Mouse (Mus musculus) gastrocnemius, postnatal 14 days (tissue): ENCODE measurements around the gene Nmnat2. TPM values are rescaled to one million over a fixed set of nuclear protein-coding genes. Genes with fewer than 3 reads are reported as not detected.
A peak's percentile ranks its signal among the peaks of the same experiment; 100 is the strongest.

ENCODE experiments used
- DNase-seq: peaks from one replicate; pipeline ENCODE4 v3.0.0; 2021; ENCODE audit warnings: mixed read lengths
- intact Hi-C: fragments of 180-260 bp; cut with DNase I; formaldehyde crosslinking; loops from one replicate; pipeline ENCODE4 v1.15.1; 2025; ENCODE audit warnings: low total_unique reads
- total RNA-seq, 2 experiments: library from RNA; stranded (reverse); gene quantifications; 2 replicates each; pipeline ENCODE4 v1.2.3; 2021

The Nmnat2 gene
- total RNA-seq, 2 experiments from 2014 or later: 0.51 to 1.1 TPM

DNA sequence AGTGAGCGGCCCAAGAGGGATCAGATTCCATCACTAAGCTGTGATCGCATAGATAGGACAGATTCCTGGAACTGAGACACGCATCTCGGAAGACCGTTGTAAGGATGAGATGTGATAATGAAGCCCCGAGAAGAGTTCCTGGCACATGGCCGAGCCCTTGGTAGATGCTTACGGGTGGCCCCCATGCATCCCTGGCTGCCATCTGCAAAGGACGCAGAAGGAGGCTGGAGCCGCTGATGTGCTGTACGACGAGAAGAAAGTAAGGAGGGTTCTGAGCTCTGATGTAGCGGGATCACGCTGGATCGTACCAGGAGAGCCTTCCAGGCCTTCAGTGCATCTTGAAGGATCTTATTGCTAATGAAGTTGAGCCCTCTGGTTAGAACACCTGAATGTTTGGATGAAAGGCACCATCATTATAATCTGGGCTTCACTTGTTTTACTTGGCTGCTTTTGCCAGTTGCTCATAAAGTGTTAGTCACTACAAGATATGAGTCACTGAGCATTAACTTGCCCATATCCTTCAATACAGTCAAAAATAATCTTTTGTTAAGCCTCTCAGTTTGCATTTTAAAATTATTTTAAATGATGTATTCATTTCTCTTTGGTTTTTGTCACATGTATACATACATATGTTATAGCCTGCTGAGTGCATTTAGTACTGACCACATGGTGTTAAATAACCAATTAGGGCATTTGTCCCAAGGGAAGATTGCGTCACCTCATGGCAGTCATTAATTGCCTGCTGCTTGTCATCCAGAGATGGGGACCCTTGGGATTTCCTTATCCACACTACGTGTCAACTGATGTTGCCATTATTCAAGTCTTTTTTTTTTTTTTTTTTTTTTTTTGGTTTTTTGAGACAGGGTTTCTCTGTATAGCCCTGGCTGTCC is 147.7 kb downstream of the Nmnat2 start:
- DNase-seq: no peak
- intact Hi-C loops: loop anchor here (10.0 kb wide), 1 partner anchor 282 kb away; no protein-coding TSS in a partner anchor

DNA sequence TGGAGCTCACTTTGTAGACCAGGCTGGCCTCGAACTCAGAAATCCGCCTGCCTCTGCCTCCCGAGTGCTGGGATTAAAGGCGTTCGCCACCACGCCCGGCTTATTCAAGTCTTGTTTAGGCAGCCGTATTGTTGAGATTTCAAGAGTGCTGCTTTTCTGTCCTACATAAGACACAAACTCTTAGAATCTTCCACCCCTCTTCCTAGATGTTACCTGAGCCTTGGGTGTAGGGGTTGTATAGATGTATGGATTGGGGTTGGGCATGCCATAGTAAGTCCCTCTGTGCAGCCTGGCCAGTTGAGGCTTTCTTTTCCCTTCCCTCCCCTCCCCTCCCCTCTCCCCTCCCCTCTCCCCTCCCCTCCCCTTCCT is 148.4 kb downstream of the Nmnat2 start:
- intact Hi-C loops: loop anchor here (10.0 kb wide), 1 partner anchor 282 kb away; no protein-coding TSS in a partner anchor
- DNase-seq: no peak

DNA sequence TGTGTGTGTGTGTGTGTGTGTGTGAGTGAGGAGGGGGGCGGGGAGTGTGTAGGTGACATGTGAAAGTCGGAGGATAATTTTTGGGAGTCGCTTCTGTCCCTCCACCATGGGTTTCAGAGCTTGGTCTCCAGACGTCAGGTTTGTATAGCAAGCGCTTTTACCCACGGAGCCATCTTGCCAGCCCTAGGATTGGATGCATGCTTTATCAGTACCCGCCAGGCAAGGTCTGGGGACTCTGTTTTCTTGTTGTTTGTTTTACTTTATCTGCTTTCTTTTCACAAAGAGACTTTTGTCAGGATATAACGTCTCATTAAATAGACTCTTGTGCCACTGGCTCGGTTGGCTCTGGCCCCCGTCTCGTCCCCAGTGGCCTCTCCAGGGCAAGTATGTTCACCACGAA is 150.0 kb downstream of the Nmnat2 start:
- intact Hi-C loops: loop anchor here (10.0 kb wide), 1 partner anchor 280 kb away; no protein-coding TSS in a partner anchor
- no peak for DNase-seq

DNA sequence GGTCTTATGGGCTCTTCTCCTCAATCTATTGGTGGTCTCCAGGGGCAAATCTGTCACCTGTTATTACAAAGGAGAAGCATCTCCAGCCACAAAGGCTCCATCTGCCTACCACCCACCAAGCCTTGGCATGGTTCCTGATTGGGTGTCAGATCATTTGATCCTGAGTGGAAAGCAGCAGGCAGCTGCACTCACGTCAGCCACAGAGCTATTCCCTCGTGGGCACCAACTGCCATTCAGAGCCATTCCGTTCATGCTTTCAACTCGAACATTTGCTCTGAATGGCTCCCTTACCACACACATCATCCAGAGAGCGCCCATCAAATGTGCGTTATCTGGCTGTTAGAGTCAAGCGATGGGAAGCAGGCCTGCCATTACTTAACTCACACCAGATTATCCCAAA is 153.1 kb downstream of the Nmnat2 start:
- DNase-seq: no peak
- intact Hi-C loops: loop anchor here (10.0 kb wide), 1 partner anchor 277 kb away; no protein-coding TSS in a partner anchor

DNA sequence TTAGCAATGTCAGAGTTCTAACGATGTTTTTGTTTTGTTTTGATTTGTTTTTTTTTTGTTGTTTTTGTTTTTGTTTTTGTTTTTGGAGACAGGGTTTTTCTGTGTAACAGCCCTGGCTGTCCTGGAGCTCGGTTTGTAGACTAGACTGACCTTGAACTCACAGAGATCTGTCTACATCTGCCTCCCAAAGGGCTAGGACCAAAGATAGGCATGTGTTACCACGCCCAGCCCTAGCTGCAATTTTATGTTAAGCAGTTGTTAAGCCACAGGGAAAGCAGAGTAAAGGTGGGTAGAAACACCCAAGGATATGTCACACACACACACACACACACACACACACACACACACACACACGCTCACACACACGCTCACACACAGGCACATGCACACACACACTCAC is 154.6 kb downstream of the Nmnat2 start:
- intact Hi-C loops: loop anchor here (10.0 kb wide), 1 partner anchor 275 kb away; no protein-coding TSS in a partner anchor
- DNase-seq: no peak

DNA sequence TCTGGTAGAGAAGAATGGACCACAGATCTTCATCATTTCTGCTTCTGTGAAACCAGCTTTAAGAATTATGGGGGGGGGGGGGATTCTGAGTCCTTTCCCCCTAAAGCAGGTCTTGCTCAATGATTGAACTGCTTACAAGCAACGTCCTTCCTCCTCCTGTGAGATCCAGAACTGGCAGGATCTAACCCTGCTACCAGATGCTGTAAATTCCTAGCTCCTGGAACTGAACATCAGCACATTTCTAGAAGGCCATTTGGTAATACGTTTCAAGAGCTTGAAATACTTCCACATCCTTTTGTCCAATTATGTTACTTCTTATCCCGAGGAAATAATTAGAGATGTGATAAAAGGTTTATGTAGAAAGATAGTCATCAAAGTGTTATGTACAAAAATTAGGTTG is 155.0 kb downstream of the Nmnat2 start:
- DNase-seq: no peak
- intact Hi-C loops: loop anchor here (10.0 kb wide), 1 partner anchor 275 kb away; no protein-coding TSS in a partner anchor

DNA sequence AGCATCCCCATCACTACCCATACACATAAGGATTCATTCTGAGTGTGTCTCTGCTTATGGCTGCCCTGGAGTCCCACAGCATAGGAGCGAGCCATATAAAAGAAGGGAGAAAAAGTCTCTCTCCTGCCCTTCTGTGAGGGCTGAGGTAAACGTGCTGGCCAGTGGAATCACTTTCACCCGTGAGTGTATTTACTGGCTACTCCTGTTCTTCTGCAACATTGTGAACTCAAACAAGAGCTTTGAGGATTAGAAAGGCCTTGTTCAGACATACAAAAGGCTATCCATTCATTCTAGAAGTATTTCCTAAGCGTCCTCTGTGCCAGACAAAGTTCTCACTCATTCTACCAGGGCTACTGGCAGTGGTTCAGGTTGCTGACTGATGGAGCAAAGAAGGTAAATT is 156.8 kb downstream of the Nmnat2 start:
- DNase-seq: no peak
- intact Hi-C loops: no loop called here

DNA sequence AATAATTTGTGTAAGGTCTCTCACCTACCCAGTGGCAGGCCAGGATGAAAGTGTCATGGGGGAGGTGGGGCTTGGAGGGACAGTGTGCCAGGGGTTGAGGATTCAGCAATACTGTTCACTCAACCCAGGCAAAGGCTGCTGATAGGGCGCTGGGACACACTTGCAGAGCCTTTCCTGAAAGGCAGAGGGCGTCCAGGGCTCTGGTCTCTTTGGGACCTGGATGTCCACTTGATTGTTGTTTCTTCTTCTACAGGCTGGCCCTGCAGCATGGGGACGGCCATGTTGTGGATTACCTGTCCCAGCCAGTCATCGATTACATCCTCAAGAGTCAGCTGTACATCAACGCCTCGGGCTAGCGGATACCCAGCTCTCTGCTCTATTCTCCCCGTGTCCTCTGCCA is 160.5 kb downstream of the Nmnat2 start:
- intact Hi-C loops: no loop called here
- no peak for DNase-seq

DNA sequence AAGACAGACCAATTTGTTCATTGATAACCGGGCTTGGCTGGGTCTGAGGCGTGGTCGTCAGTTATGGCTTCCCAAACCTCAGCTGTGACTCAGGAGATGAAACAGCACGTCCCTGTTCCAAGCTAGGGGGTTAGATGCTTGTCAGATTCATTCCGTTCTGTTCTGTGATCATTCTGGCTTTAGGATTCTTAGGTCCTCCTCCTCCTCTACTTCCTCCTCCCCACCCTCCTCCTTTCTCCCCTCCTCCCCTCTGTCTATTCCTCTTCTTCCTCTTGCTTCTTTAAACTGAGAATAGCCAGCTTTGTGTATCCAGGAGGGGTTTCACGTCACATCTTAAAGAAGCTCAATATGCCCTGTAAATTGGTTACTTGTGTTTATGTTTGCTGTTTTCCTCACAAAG is 165.8 kb downstream of the Nmnat2 start:
- DNase-seq: no peak
- intact Hi-C loops: no loop called here

DNA sequence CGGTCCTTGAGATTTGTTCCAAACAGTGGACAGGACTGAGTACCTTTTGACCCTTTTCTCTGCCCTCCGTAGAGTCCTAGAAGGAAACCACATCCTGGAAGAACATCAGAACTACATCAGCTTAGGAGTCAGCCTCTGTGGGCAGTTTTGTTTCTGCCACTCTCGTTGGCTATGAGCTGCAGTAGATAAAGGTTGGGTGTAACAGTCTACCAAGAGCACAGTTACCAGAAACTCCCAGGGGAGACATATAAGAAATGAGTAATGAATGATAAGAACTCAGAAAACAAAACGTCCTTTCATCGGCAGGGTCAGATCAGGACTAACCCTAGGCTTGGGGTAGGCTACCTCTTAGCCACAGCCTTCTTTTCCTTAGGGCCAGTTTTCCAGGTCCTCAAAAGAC is 166.5 kb downstream of the Nmnat2 start:
- DNase-seq: no peak
- intact Hi-C loops: no loop called here

DNA sequence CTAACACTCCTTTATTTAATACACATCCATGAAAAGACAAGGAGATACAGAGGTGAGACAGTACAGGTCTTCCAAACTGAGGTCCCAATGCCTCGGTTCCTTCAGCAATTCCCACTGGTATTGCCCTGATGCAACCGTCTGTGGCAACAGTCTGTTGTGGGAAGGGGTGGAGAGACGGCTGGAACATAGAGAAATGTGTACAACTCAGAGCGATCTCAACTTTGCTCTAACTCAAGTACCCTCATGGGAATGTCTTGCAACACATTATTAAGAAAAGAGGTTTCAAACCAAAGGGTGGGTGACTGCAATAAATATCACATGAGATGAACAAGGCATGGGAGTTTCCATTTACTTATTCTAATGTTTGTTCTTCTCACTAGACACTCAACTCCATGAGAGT is 168.0 kb downstream of the Nmnat2 start:
- intact Hi-C loops: no loop called here
- no peak for DNase-seq

DNA sequence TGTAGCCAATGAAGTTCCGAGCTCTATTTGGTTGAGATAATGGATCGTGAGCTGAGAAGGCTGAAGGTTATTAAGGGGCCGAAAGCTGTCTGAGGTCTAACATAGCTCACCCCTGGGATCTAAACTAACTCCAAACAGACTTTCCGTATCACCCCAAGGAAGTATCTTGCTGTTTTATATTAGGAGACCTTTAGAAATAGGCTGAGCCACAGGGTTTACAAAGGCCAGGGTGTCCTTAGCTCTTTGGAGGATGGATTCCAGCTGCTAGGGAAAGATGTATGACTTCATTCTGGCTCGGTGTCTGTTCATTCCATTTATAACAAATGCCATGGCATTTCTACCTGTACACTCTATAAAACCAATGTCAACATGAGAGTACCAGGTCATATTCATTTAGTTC is 169.7 kb downstream of the Nmnat2 start:
- DNase-seq: no peak
- intact Hi-C loops: no loop called here

DNA sequence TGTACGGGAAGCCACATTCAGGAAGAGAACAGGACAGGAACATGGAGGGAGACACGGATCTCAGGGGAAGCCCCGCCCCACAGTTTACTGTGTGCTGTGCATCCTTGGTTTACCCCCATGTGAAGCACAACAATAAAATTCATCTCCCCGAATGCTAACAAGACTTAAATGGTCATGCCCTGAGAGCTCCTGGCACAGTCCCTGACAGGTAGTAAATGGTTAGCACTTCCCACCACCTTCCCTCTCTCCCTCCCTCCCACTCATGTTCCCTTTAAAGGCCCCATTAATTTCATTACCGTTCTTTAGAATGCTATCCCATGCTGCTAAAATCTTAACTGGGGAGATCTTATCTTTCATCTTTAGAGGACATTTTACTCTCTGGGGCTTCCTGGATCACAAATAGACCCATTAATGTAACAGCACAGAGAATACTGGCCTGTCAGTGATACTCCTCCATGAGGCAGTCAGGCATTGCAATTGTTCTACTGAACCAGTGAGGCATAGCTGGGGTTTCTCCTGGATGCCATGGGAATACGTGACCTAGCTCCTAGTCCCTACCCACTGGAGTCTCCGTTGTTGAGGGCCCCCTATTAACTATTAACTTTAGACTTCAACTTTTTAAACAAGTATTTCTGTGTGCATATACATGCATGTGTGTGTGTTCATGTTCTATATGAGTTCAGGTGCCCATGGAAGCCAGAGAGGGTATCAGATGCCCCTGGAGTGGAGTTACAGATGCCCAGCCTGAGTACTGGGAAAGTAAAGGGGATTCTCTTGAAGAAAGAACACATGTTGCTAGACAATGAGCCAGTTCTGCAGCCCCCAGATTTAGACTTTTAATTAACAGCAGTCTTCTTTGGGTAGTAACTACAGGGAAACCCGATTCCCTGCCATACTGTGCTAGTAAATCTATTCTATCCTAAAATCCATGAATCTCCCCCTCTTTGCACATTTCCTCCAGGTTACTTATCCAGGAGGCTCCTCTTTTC is 170.8 kb downstream of the Nmnat2 start:
- DNase-seq: no peak
- intact Hi-C loops: no loop called here

DNA sequence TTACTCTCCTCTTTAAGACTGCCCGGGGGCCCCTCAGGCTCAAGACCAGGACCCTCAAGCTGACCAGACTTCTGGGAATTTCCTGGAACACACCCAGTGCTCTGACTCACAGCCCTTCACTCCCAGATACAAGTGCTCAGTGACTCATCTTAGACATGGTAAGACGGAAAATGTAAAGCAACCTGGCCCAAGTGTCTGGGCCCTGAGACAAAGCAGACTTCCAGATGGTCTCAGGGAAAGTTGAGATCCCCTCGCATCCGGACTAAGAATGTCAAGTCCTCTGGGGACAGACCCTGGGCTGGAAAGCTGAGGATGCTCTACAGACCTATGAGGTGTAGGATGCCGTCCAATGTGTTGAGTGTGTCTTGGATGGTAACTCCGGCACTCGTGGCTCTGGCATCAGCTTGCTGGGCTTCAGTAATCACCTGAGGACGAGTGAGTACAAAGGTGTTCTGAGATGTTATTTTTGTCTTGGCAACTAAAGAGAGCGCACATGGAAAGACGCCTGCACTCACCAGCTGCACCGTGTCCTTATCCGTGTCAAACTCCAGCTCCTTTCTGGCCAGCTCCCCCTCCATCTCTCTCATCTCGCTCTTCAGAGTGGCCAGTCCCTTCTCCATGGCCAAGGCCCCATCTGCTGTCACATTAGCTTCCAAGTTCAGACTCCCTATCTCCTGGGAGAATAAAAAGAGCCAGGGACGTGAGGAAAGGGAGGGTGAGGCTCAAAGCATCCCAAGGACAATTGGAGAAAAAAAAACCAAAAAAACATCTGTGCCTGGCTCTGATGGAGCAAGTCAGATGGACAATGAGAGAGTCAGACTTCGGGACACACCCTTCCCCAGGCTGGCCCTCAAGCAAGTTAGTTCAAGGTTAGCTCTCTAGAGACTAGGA is 171.9 kb downstream of the Nmnat2 start:
- DNase-seq: peak; percentile 65
- intact Hi-C loops: no loop called here

DNA sequence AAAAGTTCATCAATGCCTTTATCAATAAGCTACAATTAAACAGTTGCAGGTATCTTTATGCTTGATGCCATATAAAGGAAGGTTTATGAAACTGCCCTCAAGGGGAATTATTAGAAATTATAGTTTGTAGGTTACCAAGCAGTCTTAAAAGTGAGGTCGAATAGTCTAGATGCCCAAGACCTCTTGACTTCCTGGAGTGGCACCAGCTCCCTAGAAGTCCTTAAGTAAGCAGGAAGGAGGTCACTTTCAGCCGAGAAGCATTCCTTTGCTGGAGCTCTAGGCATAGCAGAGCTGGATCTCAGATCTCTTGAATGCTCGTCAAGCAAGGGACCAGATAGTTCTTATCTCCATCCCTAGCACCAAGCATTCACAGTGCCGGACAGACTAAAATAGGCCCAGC is 172.8 kb downstream of the Nmnat2 start:
- DNase-seq: no peak
- intact Hi-C loops: no loop called here

DNA sequence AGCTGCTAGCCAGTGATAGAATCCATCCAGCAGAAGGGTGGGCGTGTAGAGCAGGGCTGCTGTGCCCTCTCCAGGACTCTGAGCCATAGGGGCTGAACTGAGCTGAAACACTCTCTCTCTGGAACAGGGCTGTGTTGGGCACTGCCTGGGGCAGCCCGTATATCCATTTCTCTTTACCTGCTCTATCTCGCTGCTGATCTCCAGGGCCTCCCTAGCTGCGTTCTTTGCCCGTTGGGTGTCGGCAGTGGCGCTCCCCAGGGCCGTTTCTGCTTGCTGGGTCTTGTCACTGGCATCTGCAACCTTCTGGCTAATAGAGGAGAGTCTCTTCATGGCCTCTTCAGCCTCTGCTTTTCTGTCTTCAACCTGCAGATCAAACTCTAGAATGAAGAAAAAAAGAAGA is 174.0 kb downstream of the Nmnat2 start:
- DNase-seq: no peak
- intact Hi-C loops: no loop called here

DNA sequence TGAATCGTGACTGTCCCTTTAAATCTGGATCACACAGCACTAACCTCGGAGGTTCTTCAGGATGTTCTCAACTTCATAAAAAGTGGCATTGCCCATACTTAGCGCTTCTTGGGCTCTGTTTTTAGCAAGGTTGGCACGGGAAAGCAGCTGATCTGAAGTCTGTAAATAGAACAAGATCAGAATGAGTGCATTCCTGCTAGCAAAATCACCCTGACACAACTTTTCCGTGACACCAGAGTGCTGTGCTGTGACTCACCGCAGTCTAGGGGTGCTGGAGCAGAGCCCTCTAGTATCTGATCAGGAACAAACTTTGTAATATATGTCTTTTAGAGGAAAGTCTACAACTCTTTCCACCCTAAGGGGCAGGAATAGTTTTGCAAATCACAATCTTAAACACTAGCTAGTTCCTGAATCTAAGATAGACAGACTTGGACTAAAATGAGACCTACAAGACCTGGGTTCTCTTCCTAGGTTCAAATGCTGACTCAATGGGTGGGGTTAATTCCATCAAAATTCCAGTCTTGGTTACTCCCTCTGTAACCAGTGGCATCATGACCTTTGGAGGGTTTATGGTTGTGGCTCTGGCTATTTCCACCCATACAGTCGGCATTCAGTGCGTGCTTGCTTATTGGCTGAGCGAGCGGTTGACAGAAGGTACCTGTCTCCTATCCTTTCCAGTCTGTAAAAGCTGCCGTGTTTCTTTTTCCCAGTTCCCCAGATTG is 175.4 kb downstream of the Nmnat2 start:
- intact Hi-C loops: no loop called here
- peak; percentile 29 for DNase-seq
